Mouse (Mus musculus) C2C12 (cell line): ENCODE results near the gene Espn. TPM values are rescaled to one million over a fixed set of nuclear protein-coding genes. Genes with fewer than 3 reads are reported as not detected.

ENCODE experiments used
- H3K27me3 ChIP-seq: one replicate; pipeline ENCODE4 v1.6.1; 2011; ENCODE audit not compliant: control insufficient read depth, insufficient read depth, insufficient read length
- H3K36me3 ChIP-seq: one replicate; pipeline ENCODE4 v1.6.1; 2011; ENCODE audit not compliant: control insufficient read depth, insufficient read depth
- H3K4me3 ChIP-seq: one replicate; pipeline ENCODE4 v1.5.1; 2011; ENCODE audit warnings: mild to moderate bottlenecking, control low read depth; ENCODE audit not compliant: poor library complexity, insufficient read depth, severe bottlenecking
- H3K79me2 ChIP-seq: one replicate; pipeline ENCODE4 v1.6.1; 2011; ENCODE audit not compliant: control insufficient read depth, insufficient read depth
- H3K79me3 ChIP-seq: one replicate; pipeline ENCODE4 v1.6.1; 2011; ENCODE audit warnings: low read depth, control low read depth
- H3ac ChIP-seq: one replicate; pipeline ENCODE3; 2011; ENCODE audit warnings: low read depth; ENCODE audit not compliant: control insufficient read depth, insufficient read length
- CEBPB ChIP-seq: IDR thresholded peaks from one replicate; pipeline ENCODE4 v1.6.1; 2011; ENCODE audit warnings: low read depth, mild to moderate bottlenecking, control low read depth, moderate library complexity
- CTCF ChIP-seq: IDR thresholded peaks from one replicate; pipeline ENCODE4 v1.5.1; 2011; ENCODE audit not compliant: control insufficient read depth, insufficient read depth, insufficient read length
- FOSL1 ChIP-seq: IDR thresholded peaks from one replicate; pipeline ENCODE4 v1.8.0; 2011; ENCODE audit warnings: mild to moderate bottlenecking, low read length; ENCODE audit not compliant: poor library complexity, insufficient read depth, severe bottlenecking
- MAX ChIP-seq: IDR thresholded peaks from one replicate; pipeline ENCODE4 v1.6.1; 2011; ENCODE audit warnings: mild to moderate bottlenecking, control low read depth
- MYOD1 ChIP-seq: IDR thresholded peaks from one replicate; pipeline ENCODE4 v1.6.1; 2011; ENCODE audit warnings: low read depth; ENCODE audit not compliant: control insufficient read depth, insufficient read length
- MYOG ChIP-seq: IDR thresholded peaks from one replicate; pipeline ENCODE4 v1.6.1; 2011; ENCODE audit not compliant: control insufficient read depth, insufficient read length; ENCODE audit errors: extremely low read depth
- USF1 ChIP-seq: IDR thresholded peaks from one replicate; pipeline ENCODE4 v1.6.1; 2011; ENCODE audit warnings: low read depth, mild to moderate bottlenecking, control low read depth, moderate library complexity
- long read RNA-seq, 2 experiments: library from polyadenylated mRNA; unstranded; transcript quantifications; one replicate each; pipeline ENCODE4 v2.0.0; 2019 to 2020
- polyA plus RNA-seq: library from polyadenylated mRNA; unstranded; fragments of >200 nt; fragmentation: generic; extraction: Trizol; gene quantifications from one replicate; pipeline ENCODE4 v1.2.1, GENCODE M21; 2012; ENCODE audit warnings: missing spikeins

Espn gene
- 0.97 TPM for polyA plus RNA-seq
- long read RNA-seq, experiment 1 = 0 reads
- long read RNA-seq, experiment 2, partial matches to known transcripts = 1 of 1 reads
- long read RNA-seq, experiment 2, other reads (novel, unspliced or antisense) = 0 of 1 reads

DNA sequence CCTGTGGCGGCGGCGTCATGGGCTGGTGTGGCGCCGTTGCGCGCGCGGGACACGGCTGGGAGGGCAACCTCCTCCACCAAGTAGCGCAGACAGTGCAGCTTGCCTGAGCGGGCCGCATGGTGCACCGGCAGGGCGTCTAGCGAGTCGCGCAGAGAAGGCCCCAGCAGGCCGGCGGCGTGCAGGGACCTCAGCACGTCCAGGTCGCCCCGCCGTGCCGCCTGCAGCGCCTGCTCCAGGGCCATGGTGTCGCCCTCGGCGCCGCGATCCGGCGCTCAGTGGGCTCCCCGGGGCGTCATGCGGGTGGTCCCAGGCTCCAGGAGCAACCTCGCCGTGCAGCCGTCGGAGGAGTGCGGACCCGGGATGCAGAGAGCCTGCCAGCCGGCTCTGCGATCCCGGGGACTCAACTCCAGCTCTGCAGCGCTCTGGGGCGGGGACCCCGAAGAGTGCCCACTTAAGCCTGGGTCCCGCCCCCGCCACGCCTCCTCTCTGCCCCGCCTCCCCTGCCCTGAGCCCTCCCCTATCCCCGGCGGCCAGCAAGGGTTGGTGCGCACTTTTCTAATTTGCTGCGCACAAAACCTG, at the start of gene Espn:
Gene Espn, minus strand, starts transcription at position 406 of the 579 bp plus-strand sequence.
- no peaks in the 10 kb centered on the region for H3K36me3 ChIP-seq
- TF ChIP-seq USF1 = no peak
- no peak for TF ChIP-seq MYOG
- H3K79me2 ChIP-seq = no peaks in the 10 kb centered on the region
- H3ac ChIP-seq = no peak within 1 kb of the TSS
- H3K27me3 ChIP-seq = peaks cover 51% of the 10 kb centered on the region
- H3K4me3 ChIP-seq = no peak within 1 kb of the TSS
- H3K79me3 ChIP-seq = no peaks in the 10 kb centered on the region

DNA sequence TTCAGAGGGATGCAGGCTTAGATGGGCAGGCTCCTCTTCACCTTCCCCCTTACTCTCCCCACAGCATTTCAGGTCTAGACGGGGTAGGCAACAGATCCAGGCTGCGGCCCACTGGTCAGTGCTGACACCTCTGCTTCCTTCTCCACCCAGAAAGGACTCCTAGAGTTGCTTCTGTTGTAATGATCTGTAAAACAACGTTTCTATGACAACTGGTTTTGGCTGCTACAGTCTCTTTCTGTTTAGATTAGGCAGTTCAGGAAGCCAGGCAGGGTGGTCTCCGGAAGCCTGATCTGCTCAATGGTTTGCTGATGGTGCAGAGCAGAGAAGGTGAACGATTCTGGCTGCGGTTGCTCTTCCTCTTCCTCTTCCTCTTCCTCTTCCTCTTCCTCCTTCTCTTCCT, 49.3 kb upstream of the Espn start:
- Histone ChIP-seq H3K27me3 (no peaks in the 10 kb centered on the region), H3ac (no peak overlapping the region), H3K79me2 (peaks cover 100% of the 10 kb centered on the region), H3K4me3 (no peak overlapping the region), H3K36me3 (peaks cover 7% of the 10 kb centered on the region), H3K79me3 (peaks cover 84% of the 10 kb centered on the region)
- TF ChIP-seq MYOG = no peak
- TF ChIP-seq MYOD1 = no peak
- no peak for TF ChIP-seq MAX
- TF ChIP-seq USF1 = no peak
- no peak for TF ChIP-seq CEBPB
- no peak for TF ChIP-seq FOSL1
- no peak for TF ChIP-seq CTCF

DNA sequence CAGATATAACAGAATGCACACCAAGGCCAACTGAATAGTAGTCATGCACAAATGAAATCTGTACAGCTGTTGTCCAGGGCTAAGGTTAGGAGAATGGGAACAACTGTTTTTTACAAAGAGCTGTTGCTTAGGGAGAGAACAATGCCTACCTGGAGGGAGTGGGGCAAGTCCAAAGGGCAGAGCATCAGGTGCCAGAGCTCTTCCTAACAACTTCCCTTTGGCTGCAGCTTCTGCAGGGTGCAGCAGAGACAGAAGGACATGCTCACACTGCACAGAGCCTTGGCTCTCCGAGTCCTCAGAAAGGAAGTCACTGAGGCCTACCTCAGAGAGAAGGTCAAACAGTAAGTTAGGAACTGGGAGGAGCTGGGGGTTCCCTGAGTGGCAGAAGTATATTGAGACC, 47.4 kb upstream of the Espn start:
- TF ChIP-seq USF1 (no peak), CEBPB (no peak), CTCF (no peak), FOSL1 (no peak), MYOD1 (no peak), MAX (no peak), MYOG (no peak)
- Histone ChIP-seq H3K4me3 (no peak overlapping the region), H3K36me3 (peaks cover 7% of the 10 kb centered on the region), H3K27me3 (no peaks in the 10 kb centered on the region), H3ac (no peak overlapping the region), H3K79me3 (peaks cover 84% of the 10 kb centered on the region), H3K79me2 (peaks cover 100% of the 10 kb centered on the region)

DNA sequence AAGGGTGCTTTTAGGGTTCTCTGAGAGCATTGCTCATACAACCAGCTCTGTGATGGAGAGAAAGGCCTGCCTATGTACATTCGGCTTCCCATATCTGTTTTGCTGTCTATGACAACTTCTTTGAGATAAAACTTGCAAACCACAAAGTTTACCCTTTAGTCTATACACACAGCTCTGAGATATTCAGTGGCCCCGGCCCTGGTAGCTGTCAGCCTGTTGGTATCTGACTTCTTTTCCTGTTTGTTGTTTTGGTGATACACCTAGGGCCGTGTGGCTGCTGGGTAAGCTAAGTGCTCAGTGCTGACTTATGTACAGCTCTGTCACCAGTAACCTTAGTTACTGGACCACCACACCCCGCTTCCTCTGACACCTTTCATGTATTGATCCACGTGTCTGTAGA, 45.4 kb upstream of the Espn start:
- peaks cover 7% of the 10 kb centered on the region for H3K36me3 ChIP-seq
- H3K79me2 ChIP-seq = peaks cover 100% of the 10 kb centered on the region
- TF ChIP-seq MYOD1 = no peak
- no peaks in the 10 kb centered on the region for H3K27me3 ChIP-seq
- no peak overlapping the region for H3K4me3 ChIP-seq
- H3ac ChIP-seq = no peak overlapping the region
- peaks cover 89% of the 10 kb centered on the region for H3K79me3 ChIP-seq

DNA sequence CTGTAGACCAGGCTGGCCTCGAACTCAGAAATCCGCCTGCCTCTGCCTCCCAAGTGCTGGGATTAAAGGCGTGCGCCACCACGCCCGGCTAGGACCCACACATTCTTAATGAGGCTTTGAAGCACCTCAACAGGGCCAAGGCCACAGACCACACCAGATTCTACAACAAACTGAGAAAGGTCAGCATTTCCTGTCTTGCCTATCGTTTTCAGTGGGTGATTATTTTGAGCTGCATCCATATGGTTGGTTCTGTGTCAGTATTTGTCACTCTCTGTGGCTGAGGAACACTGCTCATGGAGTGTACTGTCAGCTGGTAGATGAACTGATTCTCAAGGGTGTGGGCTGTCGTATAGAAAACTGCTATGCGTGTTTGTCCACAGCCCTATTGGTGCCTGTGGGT, 44.1 kb upstream of the Espn start:
- no peak overlapping the region for H3ac ChIP-seq
- peaks cover 7% of the 10 kb centered on the region for H3K36me3 ChIP-seq
- peaks cover 88% of the 10 kb centered on the region for H3K79me3 ChIP-seq
- TF ChIP-seq CEBPB (no peak), FOSL1 (no peak), USF1 (no peak), MAX (no peak), MYOD1 (no peak), CTCF (no peak), MYOG (no peak)
- H3K27me3 ChIP-seq = no peaks in the 10 kb centered on the region
- no peak overlapping the region for H3K4me3 ChIP-seq
- H3K79me2 ChIP-seq = peaks cover 100% of the 10 kb centered on the region

DNA sequence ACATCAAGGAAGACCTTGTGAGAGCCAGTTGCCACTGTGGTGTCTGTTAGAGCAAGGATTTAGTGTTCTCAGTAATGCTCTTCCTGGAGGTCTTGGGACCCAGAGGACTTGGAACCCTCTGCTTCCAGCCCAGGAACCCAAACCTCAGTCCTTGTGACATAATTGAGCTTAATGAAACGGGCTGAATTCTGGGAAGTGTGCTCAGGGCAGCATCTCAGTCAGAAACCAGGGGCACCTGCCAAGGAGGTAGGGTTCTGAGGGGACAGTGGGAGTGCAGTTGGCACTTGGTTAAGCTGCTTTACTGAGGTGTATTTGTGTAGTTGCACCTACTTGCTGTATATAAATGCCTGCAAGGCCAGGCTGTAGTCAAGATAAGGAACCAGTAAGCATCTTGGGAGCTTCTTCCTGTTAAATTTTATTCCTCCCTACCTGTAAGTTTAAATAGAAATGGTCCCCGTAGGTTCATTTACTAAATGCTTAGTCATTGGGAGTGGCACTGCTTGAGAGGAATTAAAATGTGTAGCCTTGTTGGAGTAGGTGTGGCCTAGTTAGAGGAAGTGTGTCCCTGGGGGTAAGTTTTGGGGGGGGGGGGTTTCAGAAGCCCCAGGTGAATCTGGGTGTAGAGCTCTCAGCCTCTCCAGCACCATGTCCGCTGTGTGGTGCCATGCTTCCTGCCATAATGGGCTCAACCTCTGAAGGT, 42.5 kb upstream of the Espn start:
- Histone ChIP-seq H3K79me3 (peaks cover 88% of the 10 kb centered on the region), H3K27me3 (no peaks in the 10 kb centered on the region), H3K36me3 (peaks cover 13% of the 10 kb centered on the region), H3K79me2 (peaks cover 100% of the 10 kb centered on the region), H3ac (no peak overlapping the region), H3K4me3 (no peak overlapping the region)
- no peak for TF ChIP-seq USF1
- no peak for TF ChIP-seq MYOD1
- TF ChIP-seq CTCF = no peak
- no peak for TF ChIP-seq FOSL1
- TF ChIP-seq CEBPB = no peak
- TF ChIP-seq MAX = no peak
- TF ChIP-seq MYOG = no peak
